Mouse (Mus musculus): ENCODE measurements around the gene Sirt7. TPM values are rescaled to one million over a fixed set of nuclear protein-coding genes. Genes with fewer than 3 reads are reported as not detected.

Gene Sirt7
- 23.8 and 28.6 TPM in 2 replicates for polyA plus RNA-seq (2014; fragmentation: Nextera tagmentation; extraction: Ambion mirVana)

- 14% methylated on average over 5 of the region's 5 CpGs for WGBS
- no peaks in the 10 kb centered on the region for H3K9me3 ChIP-seq (ENCODE audit: control insufficient read depth, low read length)
- H3K4me2 ChIP-seq (replicated peaks; ENCODE audit: low read depth, low read length): peak within 1 kb of the TSS; percentile 94
- peak within 1 kb of the TSS; percentile 97 for H3K4me3 ChIP-seq (ENCODE audit: low read length)
- peaks cover 20% of the 10 kb centered on the region for H3K4me1 ChIP-seq (ENCODE audit: control insufficient read depth, insufficient read depth, low read length)
- no peaks in the 10 kb centered on the region for H3K27me3 ChIP-seq (ENCODE audit: control insufficient read depth, insufficient read depth, low read length)
- H3K9ac ChIP-seq (ENCODE audit: low read depth, low read length): peak within 1 kb of the TSS; percentile 79
- peaks cover 54% of the 10 kb centered on the region for H3K36me3 ChIP-seq (ENCODE audit: control insufficient read depth, insufficient read depth, low read length)
- peak within 1 kb of the TSS; percentile 73; the same call in 1 of the 2 replicates for H3K27ac ChIP-seq (ENCODE audit: low read depth, low read length)
- peak; percentile 22; the same call in 1 of the 2 replicates for ATAC-seq (ENCODE audit: low FRiP score, low TSS enrichment)
Measured at GRCm38 (mm10) chr11:120625152-120625775, at the start of gene Sirt7. Gene Sirt7, minus strand, starts transcription at chr11:120625240.

DNA sequence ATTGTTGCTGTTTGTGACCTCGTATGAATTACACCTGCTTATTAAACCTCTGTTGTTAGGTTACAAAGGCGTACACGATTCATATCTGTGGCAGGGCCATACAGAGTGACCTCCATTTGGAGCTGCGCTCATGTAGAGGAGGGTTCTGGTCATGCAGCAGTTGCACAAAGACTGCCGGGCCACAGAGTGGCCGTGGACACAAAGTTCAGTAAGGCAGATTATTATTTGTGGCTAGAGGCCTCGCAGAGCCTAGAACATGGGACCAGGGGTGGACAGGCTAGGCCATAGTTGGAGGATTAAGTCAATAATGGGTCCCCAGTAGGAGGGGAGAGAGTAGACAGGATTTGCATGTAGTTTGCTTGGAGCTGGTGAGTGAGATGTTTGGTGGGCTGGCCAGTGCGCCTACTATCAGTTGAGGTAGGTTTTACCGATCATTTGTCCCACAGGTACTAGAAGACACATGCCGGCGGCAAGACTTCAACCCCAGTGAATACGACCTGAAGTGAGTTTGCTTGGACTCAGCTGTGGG lies 48.6 kb upstream of the Sirt7 start:
- no peaks in the 10 kb centered on the region for H3K27me3 ChIP-seq (ENCODE audit: control insufficient read depth, insufficient read depth, low read length)
- ATAC-seq (ENCODE audit: low FRiP score, low TSS enrichment): peak; percentile 8; the same call in 1 of the 2 replicates
- H3K4me3 ChIP-seq (ENCODE audit: low read length): peak overlapping the region; percentile 67
- peaks cover 17% of the 10 kb centered on the region for H3K36me3 ChIP-seq (ENCODE audit: control insufficient read depth, insufficient read depth, low read length)
- 40% methylated on average over 12 of the region's 12 CpGs for WGBS
- H3K4me1 ChIP-seq (ENCODE audit: control insufficient read depth, insufficient read depth, low read length): peaks cover 9% of the 10 kb centered on the region
- H3K27ac ChIP-seq (ENCODE audit: low read depth, low read length): peak overlapping the region; percentile 57; the same call in 1 of the 2 replicates
- no peaks in the 10 kb centered on the region for H3K9me3 ChIP-seq (ENCODE audit: control insufficient read depth, low read length)
- peak overlapping the region; percentile 79 for H3K9ac ChIP-seq (ENCODE audit: low read depth, low read length)
- H3K4me2 ChIP-seq (replicated peaks; ENCODE audit: low read depth, low read length): peak overlapping the region; percentile 60

DNA sequence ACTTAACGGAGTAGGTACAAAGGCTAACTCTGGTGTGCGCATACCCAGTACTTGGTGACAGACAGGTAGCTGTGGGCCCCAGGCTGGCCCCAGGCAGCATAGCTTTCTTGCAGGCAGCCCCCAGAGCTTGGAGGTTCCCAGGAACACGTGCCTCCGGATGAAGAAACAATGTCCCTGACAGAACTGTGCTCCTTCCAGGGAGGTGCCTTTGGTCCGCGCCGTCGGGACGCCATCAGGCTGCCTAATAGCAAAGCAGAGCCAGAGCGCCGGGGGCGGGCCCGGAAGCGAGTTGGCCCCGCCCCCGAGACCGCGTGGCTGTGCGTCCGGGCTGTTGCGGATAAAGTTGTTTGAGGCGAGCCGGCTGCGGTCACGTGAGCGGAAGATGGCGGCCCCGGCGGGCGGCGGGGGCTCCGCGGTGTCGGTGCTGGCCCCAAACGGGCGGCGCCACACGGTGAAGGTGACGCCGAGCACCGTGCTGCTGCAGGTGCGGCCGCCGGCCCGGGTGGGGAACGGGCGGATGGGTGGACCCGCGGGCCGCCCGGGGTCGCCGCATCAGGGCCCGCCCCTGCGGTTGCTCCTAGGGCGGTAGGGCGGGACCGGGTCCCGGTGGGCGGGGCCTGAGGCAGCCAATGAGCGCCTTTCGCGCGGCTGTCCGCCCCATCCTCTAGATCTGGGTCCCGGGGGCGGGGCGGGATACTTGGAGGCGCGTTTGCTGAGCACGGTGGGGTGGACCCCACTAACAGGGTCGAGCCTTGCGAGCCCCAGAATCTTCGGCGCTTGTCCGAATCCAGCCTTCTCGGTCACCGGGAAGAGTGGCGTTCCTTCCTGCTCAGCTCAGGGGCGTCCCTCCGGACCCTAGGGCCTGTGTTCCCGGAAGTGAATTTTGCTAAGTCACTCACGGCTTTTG lies 47.9 kb upstream of the Sirt7 start, which contains the start of gene Aspscr1:
TSS of gene Aspscr1 (plus strand) at position 287 of the 907 bp plus-strand sequence.
- WGBS: under 1% methylated on average over 82 of the region's 83 CpGs
- peaks cover 10% of the 10 kb centered on the region; the same call in 1 of the 2 replicates for H3K36me3 ChIP-seq (ENCODE audit: control insufficient read depth, insufficient read depth, low read length)
- peak; percentile 96 for ATAC-seq (ENCODE audit: low FRiP score, low TSS enrichment)

GRCm38 (mm10) chr11:120666617-120667016 lies 41.6 kb upstream of the Sirt7 start:
- H3K27ac ChIP-seq (ENCODE audit: low read depth, low read length): no peak overlapping the region; the same call in 1 of the 2 replicates
- no peaks in the 10 kb centered on the region for H3K9me3 ChIP-seq (ENCODE audit: control insufficient read depth, low read length)
- H3K4me1 ChIP-seq (ENCODE audit: control insufficient read depth, insufficient read depth, low read length): no peaks in the 10 kb centered on the region
- H3K9ac ChIP-seq (ENCODE audit: low read depth, low read length): no peak overlapping the region
- WGBS: 4% methylated on average over 3 of the region's 3 CpGs
- no peaks in the 10 kb centered on the region for H3K36me3 ChIP-seq (ENCODE audit: control insufficient read depth, insufficient read depth, low read length)
- peaks cover 30% of the 10 kb centered on the region for H3K27me3 ChIP-seq (ENCODE audit: control insufficient read depth, insufficient read depth, low read length)
- no peak overlapping the region for H3K4me2 ChIP-seq (replicated peaks; ENCODE audit: low read depth, low read length)
- ATAC-seq (ENCODE audit: low FRiP score, low TSS enrichment): no peak
- no peak overlapping the region for H3K4me3 ChIP-seq (ENCODE audit: low read length)

More for the DNA sequence above, 47.9 kb upstream of the Sirt7 start, which contains the start of gene Aspscr1:
- peaks cover 9% of the 10 kb centered on the region for H3K4me1 ChIP-seq (ENCODE audit: control insufficient read depth, insufficient read depth, low read length)
- H3K27me3 ChIP-seq (ENCODE audit: control insufficient read depth, insufficient read depth, low read length): no peaks in the 10 kb centered on the region
- peak within 1 kb of the TSS; percentile 79 for H3K9ac ChIP-seq (ENCODE audit: low read depth, low read length)
- peak within 1 kb of the TSS; percentile 60 for H3K4me2 ChIP-seq (replicated peaks; ENCODE audit: low read depth, low read length)
- peak within 1 kb of the TSS; percentile 57 for H3K27ac ChIP-seq (ENCODE audit: low read depth, low read length)
- peak within 1 kb of the TSS; percentile 67 for H3K4me3 ChIP-seq (ENCODE audit: low read length)
- H3K9me3 ChIP-seq (ENCODE audit: control insufficient read depth, low read length): no peaks in the 10 kb centered on the region

- Histone ChIP-seq H3K4me1 (ENCODE audit: control insufficient read depth, insufficient read depth, low read length) (peaks cover 8% of the 10 kb centered on the region), H3K27ac (ENCODE audit: low read depth, low read length) (no peak overlapping the region), H3K4me2 (replicated peaks; ENCODE audit: low read depth, low read length) (no peak overlapping the region), H3K27me3 (ENCODE audit: control insufficient read depth, insufficient read depth, low read length) (peaks cover 42% of the 10 kb centered on the region), H3K36me3 (ENCODE audit: control insufficient read depth, insufficient read depth, low read length) (no peaks in the 10 kb centered on the region), H3K4me3 (ENCODE audit: low read length) (no peak overlapping the region), H3K9ac (ENCODE audit: low read depth, low read length) (no peak overlapping the region), H3K9me3 (ENCODE audit: control insufficient read depth, low read length) (no peaks in the 10 kb centered on the region)
- ATAC-seq (ENCODE audit: low FRiP score, low TSS enrichment): no peak
- 83% methylated on average over 3 of the region's 3 CpGs for WGBS
Measured at GRCm38 (mm10) chr11:120665406-120665805, 40.4 kb upstream of the Sirt7 start.

DNA sequence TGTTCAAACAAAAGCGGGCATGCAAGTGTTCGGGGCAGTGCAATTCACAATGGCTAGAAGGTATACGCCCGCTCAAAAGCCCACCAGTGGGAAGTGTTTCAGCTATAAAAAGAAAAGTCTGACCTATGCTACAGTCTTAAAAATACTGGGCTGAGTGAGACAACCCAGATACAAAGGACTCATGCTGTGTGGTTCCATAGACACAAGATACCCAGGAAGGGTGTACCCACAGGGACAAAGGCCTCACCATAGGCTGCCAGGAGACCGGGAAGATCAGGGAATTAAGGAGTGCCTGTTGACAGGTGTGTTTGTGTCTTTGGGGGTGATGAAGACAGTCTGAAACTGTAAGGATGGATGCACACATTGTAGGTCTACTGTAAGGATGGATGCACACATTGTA lies 38.7 kb upstream of the Sirt7 start:
- Histone ChIP-seq H3K9ac (ENCODE audit: low read depth, low read length) (no peak overlapping the region), H3K9me3 (ENCODE audit: control insufficient read depth, low read length) (no peaks in the 10 kb centered on the region), H3K27me3 (ENCODE audit: control insufficient read depth, insufficient read depth, low read length) (peaks cover 59% of the 10 kb centered on the region), H3K27ac (ENCODE audit: low read depth, low read length) (no peak overlapping the region), H3K4me3 (ENCODE audit: low read length) (no peak overlapping the region), H3K4me2 (replicated peaks; ENCODE audit: low read depth, low read length) (no peak overlapping the region), H3K36me3 (ENCODE audit: control insufficient read depth, insufficient read depth, low read length) (no peaks in the 10 kb centered on the region), H3K4me1 (ENCODE audit: control insufficient read depth, insufficient read depth, low read length) (peaks cover 18% of the 10 kb centered on the region)
- 90% methylated on average over 5 of the region's 5 CpGs for WGBS
- no peak for ATAC-seq (ENCODE audit: low FRiP score, low TSS enrichment)

- Histone ChIP-seq H3K27ac (ENCODE audit: low read depth, low read length) (no peak overlapping the region), H3K36me3 (ENCODE audit: control insufficient read depth, insufficient read depth, low read length) (no peaks in the 10 kb centered on the region), H3K9ac (ENCODE audit: low read depth, low read length) (no peak overlapping the region), H3K4me2 (replicated peaks; ENCODE audit: low read depth, low read length) (no peak overlapping the region), H3K9me3 (ENCODE audit: control insufficient read depth, low read length) (no peaks in the 10 kb centered on the region), H3K27me3 (ENCODE audit: control insufficient read depth, insufficient read depth, low read length) (peaks cover 67% of the 10 kb centered on the region), H3K4me1 (ENCODE audit: control insufficient read depth, insufficient read depth, low read length) (peaks cover 18% of the 10 kb centered on the region), H3K4me3 (ENCODE audit: low read length) (no peak overlapping the region)
- WGBS: 79% methylated on average over 6 of the region's 6 CpGs
- no peak for ATAC-seq (ENCODE audit: low FRiP score, low TSS enrichment)
Measured at GRCm38 (mm10) chr11:120662759-120663158, 37.7 kb upstream of the Sirt7 start.

- no peak for ATAC-seq (ENCODE audit: low FRiP score, low TSS enrichment)
- Histone ChIP-seq H3K4me3 (ENCODE audit: low read length) (peak within 1 kb of the TSS; percentile 36), H3K27ac (ENCODE audit: low read depth, low read length) (no peak within 1 kb of the TSS), H3K9me3 (ENCODE audit: control insufficient read depth, low read length) (no peaks in the 10 kb centered on the region), H3K4me2 (replicated peaks; ENCODE audit: low read depth, low read length) (peak within 1 kb of the TSS; percentile 77), H3K36me3 (ENCODE audit: control insufficient read depth, insufficient read depth, low read length) (no peaks in the 10 kb centered on the region), H3K27me3 (ENCODE audit: control insufficient read depth, insufficient read depth, low read length) (peaks cover 67% of the 10 kb centered on the region), H3K4me1 (ENCODE audit: control insufficient read depth, insufficient read depth, low read length) (peaks cover 18% of the 10 kb centered on the region), H3K9ac (ENCODE audit: low read depth, low read length) (peak within 1 kb of the TSS; percentile 44)
- WGBS: under 1% methylated on average over 35 of the region's 35 CpGs
Measured at GRCm38 (mm10) chr11:120661076-120661460, 36.0 kb upstream of the Sirt7 start, which contains the start of gene Notum. Gene Notum, minus strand, starts transcription at chr11:120661175.

Measured in kidney, embryonic 14.5 days (tissue).